In genomic region chr7:141961491-141961890, GRCm38 (mm10) we compare ENCODE assay signal across 19 mouse cellular contexts. TPM values are rescaled to one million over a fixed set of nuclear protein-coding genes. Genes with fewer than 3 reads are reported as not detected.
DNase-seq lines count a peak whose midpoint lies in the region; ATAC-seq and TF ChIP-seq lines count a peak whose summit lies in the region.
"Had no signal": no experiment of that assay in that cellular context is flagged by ENCODE, and none has a peak within 500 bp of the region (broad histone marks: within the 10 kb centered on the region; RNA-seq: fewer than 3 reads in every experiment).

No protein-coding gene starts in this region.

- no peak overlapping the region for H3K4me3 ChIP-seq in hindbrain, embryonic 10.5 days
- no peak overlapping the region for H3K4me3 ChIP-seq in hindbrain, postnatal 0 days (ENCODE audit: low read length)
- no peak overlapping the region for H3K4me3 ChIP-seq in midbrain, embryonic 14.5 days (replicated peaks; ENCODE audit: low read depth, low read length)
- H3K4me3 ChIP-seq in midbrain, embryonic 15.5 days = no peak overlapping the region
- H3K4me3 ChIP-seq: embryonic facial prominence, embryonic 12.5 days; forebrain, embryonic 10.5 days; heart, embryonic 12.5 days had no signal

- 0 out of 2 replicates have a peak, but pooled peaks cover 7% of the 10 kb centered on the region for H3K36me3 ChIP-seq in hindbrain, embryonic 10.5 days
- H3K36me3 ChIP-seq in hindbrain, postnatal 0 days (ENCODE audit: insufficient read depth, low read length) = no peaks in the 10 kb centered on the region
- H3K36me3 ChIP-seq in midbrain, embryonic 14.5 days (ENCODE audit: control insufficient read depth, insufficient read depth, low read length) = no peaks in the 10 kb centered on the region
- no peaks in the 10 kb centered on the region for H3K36me3 ChIP-seq in midbrain, embryonic 15.5 days (replicated peaks)
- H3K36me3 ChIP-seq: embryonic facial prominence, embryonic 12.5 days; heart, embryonic 12.5 days had no signal

- H3K9ac ChIP-seq in hindbrain, postnatal 0 days (replicated peaks; ENCODE audit: low read length) = no peak overlapping the region
- H3K9ac ChIP-seq in midbrain, embryonic 14.5 days (replicated peaks; ENCODE audit: low read length) = no peak overlapping the region; the same call in 1 of the 2 replicates
- no peak overlapping the region for H3K9ac ChIP-seq in midbrain, embryonic 15.5 days
- H3K9ac ChIP-seq: embryonic facial prominence, embryonic 12.5 days; heart, embryonic 12.5 days had no signal

- TF ChIP-seq CTCF in hindbrain, postnatal 0 days (IDR thresholded peaks at IDR 0.05; ENCODE audit: low read depth) = no peak

- peak overlapping the region; percentile 35; the same call in 1 of the 2 replicates for H3K27ac ChIP-seq in hindbrain, embryonic 10.5 days
- H3K27ac ChIP-seq in hindbrain, postnatal 0 days = no peak overlapping the region
- 0 out of 2 replicates have a peak overlapping the region, but pooled peaks have one; percentile 26 for H3K27ac ChIP-seq in midbrain, embryonic 14.5 days (replicated peaks; ENCODE audit: low read depth, low read length)
- H3K27ac ChIP-seq in midbrain, embryonic 15.5 days = no peak overlapping the region
- H3K27ac ChIP-seq: embryonic facial prominence, embryonic 12.5 days; forebrain, embryonic 10.5 days; macrophage had no signal

- WGBS in hindbrain, embryonic 10.5 days = 87% methylated on average over 3 of the region's 3 CpGs
- 41% methylated on average over 3 of the region's 3 CpGs for WGBS in hindbrain, postnatal 0 days
- WGBS in midbrain, embryonic 14.5 days = 65% methylated on average over 3 of the region's 3 CpGs
- WGBS in midbrain, embryonic 15.5 days = 58% methylated on average over 3 of the region's 3 CpGs

- no peaks in the 10 kb centered on the region for H3K27me3 ChIP-seq in hindbrain, embryonic 10.5 days (ENCODE audit: insufficient read depth, poor library complexity, severe bottlenecking)
- no peaks in the 10 kb centered on the region for H3K27me3 ChIP-seq in hindbrain, postnatal 0 days (ENCODE audit: insufficient read depth, low read length)
- no peaks in the 10 kb centered on the region for H3K27me3 ChIP-seq in midbrain, embryonic 14.5 days (ENCODE audit: control insufficient read depth, insufficient read depth, low read length)
- H3K27me3 ChIP-seq in midbrain, embryonic 15.5 days (replicated peaks) = no peaks in the 10 kb centered on the region
- H3K27me3 ChIP-seq: embryonic facial prominence, embryonic 12.5 days had no signal

- H3K4me2 ChIP-seq in hindbrain, postnatal 0 days (ENCODE audit: low read depth, low read length) = no peak overlapping the region
- H3K4me2 ChIP-seq in midbrain, embryonic 14.5 days (ENCODE audit: low read length) = 0 out of 2 replicates have a peak overlapping the region, but pooled peaks have one; percentile 4
- H3K4me2 ChIP-seq in midbrain, embryonic 15.5 days = no peak overlapping the region
- H3K4me2 ChIP-seq: embryonic facial prominence, embryonic 12.5 days; heart, embryonic 12.5 days had no signal

- no peaks in the 10 kb centered on the region for H3K9me3 ChIP-seq in hindbrain, embryonic 10.5 days
- H3K9me3 ChIP-seq in hindbrain, postnatal 0 days (ENCODE audit: low read length) = no peaks in the 10 kb centered on the region
- no peaks in the 10 kb centered on the region for H3K9me3 ChIP-seq in midbrain, embryonic 14.5 days (ENCODE audit: control insufficient read depth, low read length)
- no peaks in the 10 kb centered on the region for H3K9me3 ChIP-seq in midbrain, embryonic 15.5 days
- H3K9me3 ChIP-seq: embryonic facial prominence, embryonic 12.5 days; forebrain, embryonic 10.5 days; heart, embryonic 12.5 days had no signal

- ATAC-seq in hindbrain, postnatal 0 days = no peak
- ATAC-seq in midbrain, embryonic 14.5 days (ENCODE audit: low FRiP score, low TSS enrichment) = no peak
- no peak for ATAC-seq in midbrain, embryonic 15.5 days (replicated peaks)
- ATAC-seq: intestine, postnatal 0 days had no signal

- peaks cover 82% of the 10 kb centered on the region for H3K4me1 ChIP-seq in hindbrain, embryonic 10.5 days (replicated peaks)
- peaks cover 58% of the 10 kb centered on the region for H3K4me1 ChIP-seq in hindbrain, postnatal 0 days (ENCODE audit: insufficient read depth, low read length)
- peaks cover 75% of the 10 kb centered on the region for H3K4me1 ChIP-seq in midbrain, embryonic 14.5 days (ENCODE audit: control insufficient read depth, insufficient read depth, low read length)
- peaks cover 84% of the 10 kb centered on the region for H3K4me1 ChIP-seq in midbrain, embryonic 15.5 days
- H3K4me1 ChIP-seq: embryonic facial prominence, embryonic 12.5 days; heart, embryonic 12.5 days had no signal

- DNase-seq in hindbrain, embryonic 10.5 days (ENCODE audit: low spot score) = no peak
- DNase-seq in hindbrain, postnatal 0 days (ENCODE audit: low spot score) = no peak
- DNase-seq in midbrain, embryonic 14.5 days = no peak
- DNase-seq in cerebellum, adult 18-20 months = peak; percentile 65 to 77
- peak; percentile 69 to 72 for DNase-seq in cerebellum, postnatal 25 days
- no peak for DNase-seq in B cell, adult 2 months
- DNase-seq: adrenal gland, postnatal 14 days; gastrocnemius, postnatal 14 days; heart, postnatal 4 days; kidney, postnatal 14 days; liver; lung, adult 2 months; thymus, adult 2 months had no signal

RNA-seq across cellular contexts. Expression of gene Brsk2, which starts 11.9 kb away (rescaled TPM):
- 8.7 and 14.1 TPM in 2 replicates for polyA plus RNA-seq in hindbrain, embryonic 10.5 days (2016; fragmentation: Nextera tagmentation; extraction: Ambion mirVana)
- total RNA-seq in hindbrain, postnatal 0 days (2014; rRNA removed) = 136 and 143 TPM in 2 replicates
- polyA plus RNA-seq in hindbrain, postnatal 0 days (2015; fragmentation: Nextera tagmentation; extraction: Ambion mirVana) = 17.9 and 18.0 TPM in 2 replicates
- 23.9 and 33.5 TPM in 2 replicates for polyA plus RNA-seq in midbrain, embryonic 14.5 days (2014; fragmentation: Nextera tagmentation; extraction: Ambion mirVana)
- 24.7 and 25.9 TPM in 2 replicates for polyA plus RNA-seq in midbrain, embryonic 15.5 days (2015; fragmentation: Nextera tagmentation; extraction: Ambion mirVana)
- polyA plus RNA-seq: macrophage had no signal

RNA-seq across cellular contexts. Expression of gene Tollip, which starts 43.2 kb away (rescaled TPM):
- 60.3 and 69.0 TPM in 2 replicates for polyA plus RNA-seq in hindbrain, embryonic 10.5 days (2016; fragmentation: Nextera tagmentation; extraction: Ambion mirVana)
- 120 and 121 TPM in 2 replicates for total RNA-seq in hindbrain, postnatal 0 days (2014; rRNA removed)
- polyA plus RNA-seq in hindbrain, postnatal 0 days (2015; fragmentation: Nextera tagmentation; extraction: Ambion mirVana) = 68.5 and 72.6 TPM in 2 replicates
- 61.9 and 79.7 TPM in 2 replicates for polyA plus RNA-seq in midbrain, embryonic 14.5 days (2014; fragmentation: Nextera tagmentation; extraction: Ambion mirVana)
- 82.6 TPM in 2 replicates for polyA plus RNA-seq in midbrain, embryonic 15.5 days (2015; fragmentation: Nextera tagmentation; extraction: Ambion mirVana)

Comparison
In these comparisons a context has a peak if more than half of its experiments do, and no peak if none do; other contexts are left out.
1. H3K27ac ChIP-seq: peak in hindbrain, embryonic 10.5 days (single experiment) and midbrain, embryonic 14.5 days (single experiment); none in hindbrain, postnatal 0 days (single experiment) and midbrain, embryonic 15.5 days (single experiment).
2. DNase-seq: peak in cerebellum, adult 18-20 months (2 of 2) and cerebellum, postnatal 25 days (2 of 2); none in hindbrain, embryonic 10.5 days (single experiment), hindbrain, postnatal 0 days (single experiment), midbrain, embryonic 14.5 days (single experiment) and B cell, adult 2 months (0 of 2).